Mouse (Mus musculus) hindbrain, embryonic 14.5 days (tissue): ENCODE data around the gene Chmp3. TPM values are rescaled to one million over a fixed set of nuclear protein-coding genes. Genes with fewer than 3 reads are reported as not detected.

ENCODE experiments used
- ATAC-seq: fragments of 200-750 bp; cut with Nextera tagmentation; 2 replicates; pipeline ENCODE4 v1.8.0; 2017; ENCODE audit warnings: moderate number of reproducible peaks, mild to moderate bottlenecking, moderate TSS enrichment, moderate library complexity; ENCODE audit not compliant: low FRiP score
- DNase-seq: peaks from one replicate; pipeline ENCODE4 v3.0.0-alpha.2; 2015; ENCODE audit warnings: low spot score
- H3K27ac ChIP-seq: fragments of 300-500 bp; sonication (generic); 2 replicates; pipeline ENCODE4 v1.5.1; 2014; ENCODE audit warnings: mild to moderate bottlenecking, moderate library complexity
- H3K27me3 ChIP-seq: fragments of 300-500 bp; sonication (generic); 2 replicates; pipeline ENCODE4 v1.6.1; 2014; ENCODE audit warnings: mild to moderate bottlenecking, low read length, mixed read lengths; ENCODE audit not compliant: control insufficient read depth, insufficient read depth
- H3K36me3 ChIP-seq: fragments of 300-500 bp; sonication (generic); replicated peaks from 2 replicates; pipeline ENCODE4 v1.6.1; 2014; ENCODE audit not compliant: control insufficient read depth, insufficient read depth
- H3K4me1 ChIP-seq: fragments of 300-500 bp; sonication (generic); replicated peaks from 2 replicates; pipeline ENCODE4 v1.6.1; 2014; ENCODE audit warnings: antibody characterized with exemption, low read length, mixed read lengths; ENCODE audit not compliant: control insufficient read depth, insufficient read depth
- H3K4me2 ChIP-seq: fragments of 300-500 bp; sonication (generic); replicated peaks from 2 replicates; pipeline ENCODE4 v1.6.1; 2014; ENCODE audit warnings: mild to moderate bottlenecking, moderate library complexity
- H3K4me3 ChIP-seq: fragments of 300-500 bp; sonication (generic); replicated peaks from 2 replicates; pipeline ENCODE4 v1.5.1; 2014; ENCODE audit warnings: mild to moderate bottlenecking, low read length
- H3K9ac ChIP-seq: fragments of 300-500 bp; sonication (generic); 2 replicates; pipeline ENCODE4 v1.6.1; 2014
- H3K9me3 ChIP-seq: fragments of 300-500 bp; sonication (generic); 2 replicates; pipeline ENCODE4 v1.6.1; 2016; ENCODE audit warnings: low read length; ENCODE audit not compliant: control insufficient read depth
- WGBS: fragments of 180-500 bp; shearing (Covaris S2); extraction: QIAGEN DNeasy Blood & Tissue Kit; methylation state at CpG from one replicate; pipeline ENCODE4 v1.1.7; 2014; 5-methylcytosine and 5-hydroxymethylcytosine counted together
- polyA plus RNA-seq: library from polyadenylated mRNA; unstranded; fragments of >200 nt; fragmentation: Nextera tagmentation; extraction: Ambion mirVana; gene quantifications from 2 replicates; pipeline ENCODE4 v1.2.1, GENCODE M21; 2014

Chmp3 gene
- polyA plus RNA-seq, 1 experiment from 2014 or later: 52.8 TPM

GRCm38 (mm10) chr6:71527056-71527455 is 16.5 kb upstream of the Chmp3 start:
- WGBS: 91% methylated on average over 10 of the region's 10 CpGs
- Histone ChIP-seq H3K4me1 (no peaks in the 10 kb centered on the region), H3K4me2 (no peak overlapping the region), H3K4me3 (no peak overlapping the region), H3K9me3 (no peaks in the 10 kb centered on the region), H3K36me3 (no peaks in the 10 kb centered on the region), H3K27ac (no peak overlapping the region), H3K9ac (no peak overlapping the region), H3K27me3 (no peaks in the 10 kb centered on the region)
- no peak for DNase-seq
- ATAC-seq: no peak

- Histone ChIP-seq H3K4me2 (no peak overlapping the region), H3K4me3 (no peak overlapping the region), H3K36me3 (no peaks in the 10 kb centered on the region), H3K27ac (no peak overlapping the region), H3K27me3 (no peaks in the 10 kb centered on the region), H3K4me1 (no peaks in the 10 kb centered on the region), H3K9me3 (no peaks in the 10 kb centered on the region), H3K9ac (no peak overlapping the region)
- ATAC-seq (no peak), DNase-seq (no peak)
- WGBS: 90% methylated on average over 9 of the region's 9 CpGs
Observed at GRCm38 (mm10) chr6:71527826-71528225, 15.8 kb upstream of the Chmp3 start.

- no peaks in the 10 kb centered on the region for H3K9me3 ChIP-seq
- H3K9ac ChIP-seq: no peak overlapping the region
- H3K27ac ChIP-seq: no peak overlapping the region
- H3K4me2 ChIP-seq: no peak overlapping the region
- DNase-seq (no peak), ATAC-seq (no peak)
- WGBS: 84% methylated on average over 8 of the region's 8 CpGs
- H3K4me3 ChIP-seq: no peak overlapping the region
- H3K36me3 ChIP-seq: no peaks in the 10 kb centered on the region
- H3K4me1 ChIP-seq: no peaks in the 10 kb centered on the region
- H3K27me3 ChIP-seq: no peaks in the 10 kb centered on the region
Observed at GRCm38 (mm10) chr6:71530176-71530575, 13.4 kb upstream of the Chmp3 start.

- H3K4me2 ChIP-seq: no peak overlapping the region
- no peaks in the 10 kb centered on the region for H3K27me3 ChIP-seq
- no peaks in the 10 kb centered on the region for H3K4me1 ChIP-seq
- no peaks in the 10 kb centered on the region for H3K9me3 ChIP-seq
- no peak for ATAC-seq
- no peak overlapping the region for H3K9ac ChIP-seq
- DNase-seq: no peak
- H3K27ac ChIP-seq: no peak overlapping the region
- H3K4me3 ChIP-seq: no peak overlapping the region
- H3K36me3 ChIP-seq: no peaks in the 10 kb centered on the region
Observed at GRCm38 (mm10) chr6:71537286-71537685, 6.3 kb upstream of the Chmp3 start.

GRCm38 (mm10) chr6:71555507-71555951 is 11.9 kb downstream of the Chmp3 start:
- Histone ChIP-seq H3K4me1 (no peaks in the 10 kb centered on the region), H3K9ac (no peak overlapping the region), H3K36me3 (peaks cover 16% of the 10 kb centered on the region; the same call in 1 of the 2 replicates), H3K27me3 (no peaks in the 10 kb centered on the region), H3K4me2 (no peak overlapping the region), H3K27ac (no peak overlapping the region), H3K4me3 (no peak overlapping the region), H3K9me3 (no peaks in the 10 kb centered on the region)
- WGBS: 91% methylated on average over 2 of the region's 2 CpGs
- ATAC-seq: no peak
- DNase-seq: no peak

- WGBS: 96% methylated on average over 2 of the region's 2 CpGs
- H3K4me3 ChIP-seq: no peak overlapping the region
- H3K9ac ChIP-seq: no peak overlapping the region
- H3K36me3 ChIP-seq: peaks cover 20% of the 10 kb centered on the region; the same call in 1 of the 2 replicates
- DNase-seq (no peak), ATAC-seq (no peak)
- no peak overlapping the region for H3K27ac ChIP-seq
- H3K4me2 ChIP-seq: no peak overlapping the region
- no peaks in the 10 kb centered on the region for H3K4me1 ChIP-seq
- no peaks in the 10 kb centered on the region for H3K27me3 ChIP-seq
- H3K9me3 ChIP-seq: no peaks in the 10 kb centered on the region
Observed at GRCm38 (mm10) chr6:71556826-71557225, 13.2 kb downstream of the Chmp3 start.

- no peaks in the 10 kb centered on the region for H3K27me3 ChIP-seq
- WGBS: 92% methylated on average over 3 of the region's 3 CpGs
- H3K4me1 ChIP-seq: no peaks in the 10 kb centered on the region
- ATAC-seq (no peak), DNase-seq (no peak)
- no peak overlapping the region for H3K4me3 ChIP-seq
- H3K4me2 ChIP-seq: no peak overlapping the region
- no peak overlapping the region for H3K27ac ChIP-seq
- H3K36me3 ChIP-seq: peaks cover 21% of the 10 kb centered on the region
- no peak overlapping the region for H3K9ac ChIP-seq
- H3K9me3 ChIP-seq: no peaks in the 10 kb centered on the region
Observed at GRCm38 (mm10) chr6:71568616-71569015, 25.0 kb downstream of the Chmp3 start.

- H3K9ac ChIP-seq: no peak overlapping the region
- H3K27ac ChIP-seq: no peak overlapping the region
- no peaks in the 10 kb centered on the region for H3K4me1 ChIP-seq
- no peaks in the 10 kb centered on the region for H3K9me3 ChIP-seq
- WGBS: 87% methylated on average over 2 of the region's 2 CpGs
- no peak for ATAC-seq
- no peak overlapping the region for H3K4me2 ChIP-seq
- no peak overlapping the region for H3K4me3 ChIP-seq
- DNase-seq: no peak
- no peaks in the 10 kb centered on the region for H3K27me3 ChIP-seq
- peaks cover 25% of the 10 kb centered on the region for H3K36me3 ChIP-seq
Observed at GRCm38 (mm10) chr6:71569025-71569424, 25.4 kb downstream of the Chmp3 start.

- Histone ChIP-seq H3K4me2 (no peak overlapping the region), H3K4me1 (no peaks in the 10 kb centered on the region), H3K9me3 (no peaks in the 10 kb centered on the region), H3K27me3 (no peaks in the 10 kb centered on the region), H3K36me3 (peaks cover 49% of the 10 kb centered on the region), H3K4me3 (no peak overlapping the region), H3K27ac (no peak overlapping the region), H3K9ac (no peak overlapping the region)
- ATAC-seq (no peak), DNase-seq (no peak)
- WGBS: 100% methylated on average over 1 of the region's 1 CpGs
Observed at GRCm38 (mm10) chr6:71575359-71575758, 31.8 kb downstream of the Chmp3 start.

- 94% methylated on average over 11 of the region's 11 CpGs for WGBS
- no peaks in the 10 kb centered on the region for H3K27me3 ChIP-seq
Observed at GRCm38 (mm10) chr6:71579478-71579877, 35.9 kb downstream of the Chmp3 start.

More at GRCm38 (mm10) chr6:71579478-71579877, 35.9 kb downstream of the Chmp3 start:
- Histone ChIP-seq H3K4me3 (no peak overlapping the region), H3K4me2 (no peak overlapping the region), H3K9ac (no peak overlapping the region), H3K9me3 (no peaks in the 10 kb centered on the region), H3K4me1 (no peaks in the 10 kb centered on the region), H3K36me3 (peaks cover 51% of the 10 kb centered on the region), H3K27ac (no peak overlapping the region)
- ATAC-seq (no peak), DNase-seq (no peak)
